Mouse (Mus musculus): ENCODE results near the gene Tead3.

DNA sequence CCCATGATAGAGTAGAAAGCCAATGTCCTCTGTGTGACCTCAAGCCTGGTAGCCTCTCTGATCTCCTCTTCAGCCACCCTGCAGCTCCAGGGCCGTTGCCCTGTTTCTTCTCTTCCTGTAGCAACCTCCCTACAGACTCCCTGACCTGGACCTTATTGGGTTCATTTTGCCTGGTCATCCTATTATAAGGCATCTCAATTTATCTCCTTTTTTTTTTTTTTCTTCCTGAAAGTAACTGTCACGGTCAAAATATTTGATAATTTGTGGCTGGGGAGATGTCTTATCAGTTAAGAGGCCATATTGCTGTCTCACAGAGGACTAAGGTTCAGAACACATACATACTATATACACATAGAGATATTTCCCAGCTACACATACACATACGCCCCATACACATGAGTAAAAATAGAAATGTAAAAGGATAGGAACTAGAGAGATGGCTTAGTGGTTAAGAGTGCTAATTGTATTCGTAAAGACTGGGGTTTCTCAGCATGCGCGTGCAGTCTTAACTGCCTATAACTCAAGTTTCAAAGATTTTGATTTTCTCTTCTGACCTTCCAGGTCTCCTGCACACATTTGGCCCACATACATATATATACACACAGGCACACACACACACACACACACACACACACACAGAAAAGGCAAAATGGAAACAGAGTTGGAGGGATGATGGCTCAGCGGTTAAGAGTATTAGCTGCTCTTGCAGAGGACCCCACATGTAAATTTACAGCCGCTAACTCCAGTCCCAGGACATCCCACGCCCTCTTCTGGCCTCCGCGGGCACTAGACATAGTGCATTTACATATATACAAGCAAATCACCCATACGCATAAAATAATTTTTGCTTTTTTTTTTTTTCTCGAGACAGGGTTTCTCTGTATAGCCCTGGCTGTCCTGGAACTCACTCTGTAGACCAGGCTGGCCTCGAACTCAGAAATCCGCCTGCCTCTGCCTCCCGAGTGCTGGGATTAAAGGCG, 38.1 kb downstream of the Tead3 start:
- TF ChIP-seq POLR2A (IDR thresholded peaks at IDR 0.05; ENCODE audit: extremely low read depth, insufficient read depth, low read length) (no peak), CTCF (IDR thresholded peaks at IDR 0.05; ENCODE audit: extremely low read depth, insufficient read depth, low read length) (0 out of 2 replicates have a peak, but pooled peaks have one; percentile 5)
